Mouse (Mus musculus): Measurements from ENCODE around the gene Retsat. TPM values are rescaled to one million over a fixed set of nuclear protein-coding genes. Genes with fewer than 3 reads are reported as not detected.
A peak's percentile ranks its signal among the peaks of the same experiment; 100 is the strongest.

Gene Retsat
- polyA plus RNA-seq, 1 experiment from 2014 or later: 6.3 TPM

GRCm38 (mm10) chr6:72623661-72624402, 25.6 kb downstream of the Retsat start:
- H3K4me3 ChIP-seq (ENCODE audit: low read depth, low read length): no peak overlapping the region
- H3K27me3 ChIP-seq (ENCODE audit: control insufficient read depth, insufficient read depth, low read length): no peaks in the 10 kb centered on the region
- no peak overlapping the region for H3K4me2 ChIP-seq (ENCODE audit: low read depth, low read length, severe bottlenecking)
- DNase-seq (ENCODE audit: low spot score): no peak
- no peak overlapping the region for H3K27ac ChIP-seq (ENCODE audit: low read depth, low read length)
- H3K36me3 ChIP-seq (ENCODE audit: control insufficient read depth, insufficient read depth, low read length): no peaks in the 10 kb centered on the region; the same call in 1 of the 2 replicates
- no peaks in the 10 kb centered on the region for H3K4me1 ChIP-seq (replicated peaks; ENCODE audit: control insufficient read depth, insufficient read depth, low read length)
- no peaks in the 10 kb centered on the region for H3K9me3 ChIP-seq (ENCODE audit: control insufficient read depth, low read length)
- ATAC-seq (replicated peaks; ENCODE audit: low FRiP score): no peak
- H3K9ac ChIP-seq (ENCODE audit: low read length): no peak overlapping the region
- 90% methylated on average over 8 of the region's 8 CpGs for WGBS

- no peaks in the 10 kb centered on the region for H3K9me3 ChIP-seq (ENCODE audit: control insufficient read depth, low read length)
- 91% methylated on average over 7 of the region's 7 CpGs for WGBS
- H3K4me1 ChIP-seq (replicated peaks; ENCODE audit: control insufficient read depth, insufficient read depth, low read length): no peaks in the 10 kb centered on the region
- H3K9ac ChIP-seq (ENCODE audit: low read length): no peak overlapping the region
- no peak overlapping the region for H3K4me2 ChIP-seq (ENCODE audit: low read depth, low read length, severe bottlenecking)
- DNase-seq (ENCODE audit: low spot score) (no peak), ATAC-seq (replicated peaks; ENCODE audit: low FRiP score) (no peak)
- no peaks in the 10 kb centered on the region; the same call in 1 of the 2 replicates for H3K36me3 ChIP-seq (ENCODE audit: control insufficient read depth, insufficient read depth, low read length)
- H3K27ac ChIP-seq (ENCODE audit: low read depth, low read length): no peak overlapping the region
- no peak overlapping the region for H3K4me3 ChIP-seq (ENCODE audit: low read depth, low read length)
- no peaks in the 10 kb centered on the region for H3K27me3 ChIP-seq (ENCODE audit: control insufficient read depth, insufficient read depth, low read length)
These were observed 28.1 kb downstream of the Retsat start for GRCm38 (mm10) chr6:72626391-72626790.

DNA sequence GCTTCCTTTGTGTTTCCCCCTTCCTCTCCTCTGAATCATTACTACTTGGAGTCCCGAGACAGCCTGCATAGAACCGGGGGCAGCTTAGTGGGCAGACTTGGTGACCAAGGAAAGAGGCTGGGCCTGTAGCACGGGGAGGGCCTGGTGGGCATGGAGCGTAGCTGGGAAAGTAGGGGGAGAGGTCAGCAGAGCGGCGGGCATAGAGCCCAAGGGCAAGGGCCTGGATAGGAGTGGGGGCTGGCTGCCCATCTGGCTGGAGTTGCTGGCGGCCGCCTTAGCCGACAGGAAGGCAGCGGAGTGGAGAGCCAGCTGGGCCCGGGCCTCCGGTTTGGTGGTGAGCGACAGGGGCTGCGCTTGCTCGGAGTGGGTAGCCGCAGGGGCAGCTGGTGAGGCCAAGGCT, 29.0 kb downstream of the Retsat start:
- no peaks in the 10 kb centered on the region; the same call in 1 of the 2 replicates for H3K36me3 ChIP-seq (ENCODE audit: control insufficient read depth, insufficient read depth, low read length)
- no peaks in the 10 kb centered on the region for H3K4me1 ChIP-seq (replicated peaks; ENCODE audit: control insufficient read depth, insufficient read depth, low read length)
- DNase-seq (ENCODE audit: low spot score) (no peak), ATAC-seq (replicated peaks; ENCODE audit: low FRiP score) (no peak)
- no peaks in the 10 kb centered on the region for H3K9me3 ChIP-seq (ENCODE audit: control insufficient read depth, low read length)
- H3K4me3 ChIP-seq (ENCODE audit: low read depth, low read length): no peak overlapping the region
- WGBS: 93% methylated on average over 16 of the region's 16 CpGs
- no peak overlapping the region for H3K9ac ChIP-seq (ENCODE audit: low read length)
- no peak overlapping the region for H3K27ac ChIP-seq (ENCODE audit: low read depth, low read length)
- H3K4me2 ChIP-seq (ENCODE audit: low read depth, low read length, severe bottlenecking): no peak overlapping the region
- H3K27me3 ChIP-seq (ENCODE audit: control insufficient read depth, insufficient read depth, low read length): no peaks in the 10 kb centered on the region

- Histone ChIP-seq H3K27me3 (ENCODE audit: control insufficient read depth, insufficient read depth, low read length) (no peaks in the 10 kb centered on the region), H3K4me3 (ENCODE audit: low read depth, low read length) (no peak overlapping the region), H3K9ac (ENCODE audit: low read length) (no peak overlapping the region), H3K36me3 (ENCODE audit: control insufficient read depth, insufficient read depth, low read length) (no peaks in the 10 kb centered on the region; the same call in 1 of the 2 replicates), H3K9me3 (ENCODE audit: control insufficient read depth, low read length) (no peaks in the 10 kb centered on the region), H3K4me2 (ENCODE audit: low read depth, low read length, severe bottlenecking) (no peak overlapping the region), H3K4me1 (replicated peaks; ENCODE audit: control insufficient read depth, insufficient read depth, low read length) (no peaks in the 10 kb centered on the region), H3K27ac (ENCODE audit: low read depth, low read length) (no peak overlapping the region)
- DNase-seq (ENCODE audit: low spot score) (no peak), ATAC-seq (replicated peaks; ENCODE audit: low FRiP score) (no peak)
- WGBS: 81% methylated on average over 2 of the region's 2 CpGs
These were observed 32.1 kb downstream of the Retsat start for GRCm38 (mm10) chr6:72630370-72630769.

DNA sequence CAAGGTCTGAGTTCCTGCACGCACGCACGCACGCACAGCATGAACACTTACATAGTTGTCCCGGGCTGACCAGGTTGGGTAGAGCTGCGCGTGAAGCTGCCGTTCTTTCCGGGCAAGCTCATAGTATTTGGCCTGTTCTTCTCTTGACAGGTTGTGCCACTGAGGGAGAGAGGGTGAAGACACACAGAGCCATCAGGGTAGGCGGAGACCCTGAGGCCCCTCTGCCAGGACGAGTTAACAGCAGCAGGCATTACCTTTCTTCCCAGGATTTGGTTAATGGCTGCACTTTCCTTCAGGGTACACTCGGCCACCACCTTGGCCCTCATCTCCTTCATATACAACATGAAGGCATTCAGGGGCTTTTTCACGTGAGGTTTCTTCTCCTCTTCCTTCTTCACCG, 32.7 kb downstream of the Retsat start:
- no peak overlapping the region for H3K4me2 ChIP-seq (ENCODE audit: low read depth, low read length, severe bottlenecking)
- H3K9me3 ChIP-seq (ENCODE audit: control insufficient read depth, low read length): no peaks in the 10 kb centered on the region
- no peak overlapping the region for H3K27ac ChIP-seq (ENCODE audit: low read depth, low read length)
- H3K4me3 ChIP-seq (ENCODE audit: low read depth, low read length): no peak overlapping the region
- no peak for ATAC-seq (replicated peaks; ENCODE audit: low FRiP score)
- no peak for DNase-seq (ENCODE audit: low spot score)
- 94% methylated on average over 14 of the region's 14 CpGs for WGBS
- no peaks in the 10 kb centered on the region for H3K4me1 ChIP-seq (replicated peaks; ENCODE audit: control insufficient read depth, insufficient read depth, low read length)
- no peaks in the 10 kb centered on the region for H3K27me3 ChIP-seq (ENCODE audit: control insufficient read depth, insufficient read depth, low read length)
- no peak overlapping the region for H3K9ac ChIP-seq (ENCODE audit: low read length)
- no peaks in the 10 kb centered on the region; the same call in 1 of the 2 replicates for H3K36me3 ChIP-seq (ENCODE audit: control insufficient read depth, insufficient read depth, low read length)

GRCm38 (mm10) chr6:72631700-72632099, 33.4 kb downstream of the Retsat start:
- H3K27ac ChIP-seq (ENCODE audit: low read depth, low read length): no peak overlapping the region
- no peaks in the 10 kb centered on the region for H3K9me3 ChIP-seq (ENCODE audit: control insufficient read depth, low read length)
- H3K9ac ChIP-seq (ENCODE audit: low read length): no peak overlapping the region
- H3K4me1 ChIP-seq (replicated peaks; ENCODE audit: control insufficient read depth, insufficient read depth, low read length): no peaks in the 10 kb centered on the region
- no peak overlapping the region for H3K4me2 ChIP-seq (ENCODE audit: low read depth, low read length, severe bottlenecking)
- ATAC-seq (replicated peaks; ENCODE audit: low FRiP score) (no peak), DNase-seq (ENCODE audit: low spot score) (no peak)
- 88% methylated on average over 6 of the region's 6 CpGs for WGBS
- no peak overlapping the region for H3K4me3 ChIP-seq (ENCODE audit: low read depth, low read length)
- H3K27me3 ChIP-seq (ENCODE audit: control insufficient read depth, insufficient read depth, low read length): no peaks in the 10 kb centered on the region
- no peaks in the 10 kb centered on the region; the same call in 1 of the 2 replicates for H3K36me3 ChIP-seq (ENCODE audit: control insufficient read depth, insufficient read depth, low read length)

GRCm38 (mm10) chr6:72634311-72634710, 36.0 kb downstream of the Retsat start:
- 88% methylated on average over 10 of the region's 10 CpGs for WGBS
- Histone ChIP-seq H3K9ac (ENCODE audit: low read length) (no peak overlapping the region), H3K9me3 (ENCODE audit: control insufficient read depth, low read length) (no peaks in the 10 kb centered on the region), H3K4me2 (ENCODE audit: low read depth, low read length, severe bottlenecking) (no peak overlapping the region), H3K27ac (ENCODE audit: low read depth, low read length) (no peak overlapping the region), H3K27me3 (ENCODE audit: control insufficient read depth, insufficient read depth, low read length) (no peaks in the 10 kb centered on the region), H3K4me3 (ENCODE audit: low read depth, low read length) (no peak overlapping the region), H3K4me1 (replicated peaks; ENCODE audit: control insufficient read depth, insufficient read depth, low read length) (no peaks in the 10 kb centered on the region), H3K36me3 (ENCODE audit: control insufficient read depth, insufficient read depth, low read length) (no peaks in the 10 kb centered on the region; the same call in 1 of the 2 replicates)
- ATAC-seq (replicated peaks; ENCODE audit: low FRiP score): no peak
- DNase-seq (ENCODE audit: low spot score): no peak

DNA sequence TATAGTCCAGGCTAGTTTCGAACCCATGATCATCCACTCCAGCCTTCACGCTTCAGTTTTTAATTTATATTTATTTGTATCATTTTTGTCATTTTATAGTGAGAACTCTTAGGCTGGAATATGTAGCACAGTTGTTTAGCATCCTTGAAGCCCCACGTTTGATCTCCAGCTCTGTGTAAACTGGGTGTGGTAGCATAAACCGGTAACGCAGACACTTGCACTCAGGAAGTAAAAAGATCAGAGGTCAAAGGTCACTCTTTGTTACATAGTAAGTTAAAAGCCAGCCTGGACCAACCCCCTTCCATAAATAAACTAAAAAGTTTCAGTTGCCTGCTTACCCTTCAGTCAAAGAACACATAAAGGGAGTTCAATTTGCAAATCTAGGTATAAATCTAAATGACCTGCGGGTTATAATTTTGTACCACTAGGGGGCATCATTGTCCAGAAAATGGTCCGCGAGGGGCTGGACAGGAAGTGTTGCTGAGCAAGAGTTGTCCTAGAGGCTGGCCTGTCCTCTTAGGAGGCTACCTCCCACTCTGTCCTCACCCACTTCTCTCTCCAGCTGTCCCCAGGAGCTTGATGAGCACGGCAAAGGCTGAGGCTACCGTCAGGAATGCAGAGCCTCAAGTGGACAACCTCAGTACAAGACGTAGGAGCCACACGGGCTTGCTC, 37.6 kb downstream of the Retsat start:
- no peaks in the 10 kb centered on the region for H3K9me3 ChIP-seq (ENCODE audit: control insufficient read depth, low read length)
- H3K4me3 ChIP-seq (ENCODE audit: low read depth, low read length): no peak overlapping the region
- H3K36me3 ChIP-seq (ENCODE audit: control insufficient read depth, insufficient read depth, low read length): no peaks in the 10 kb centered on the region
- no peaks in the 10 kb centered on the region for H3K27me3 ChIP-seq (ENCODE audit: control insufficient read depth, insufficient read depth, low read length)
- H3K9ac ChIP-seq (ENCODE audit: low read length): no peak overlapping the region
- DNase-seq (ENCODE audit: low spot score) (peak; percentile 76), ATAC-seq (replicated peaks; ENCODE audit: low FRiP score) (peak; percentile 74)
- no peak overlapping the region for H3K27ac ChIP-seq (ENCODE audit: low read depth, low read length)
- H3K4me2 ChIP-seq (ENCODE audit: low read depth, low read length, severe bottlenecking): no peak overlapping the region
- H3K4me1 ChIP-seq (replicated peaks; ENCODE audit: control insufficient read depth, insufficient read depth, low read length): no peaks in the 10 kb centered on the region
- 55% methylated on average over 12 of the region's 12 CpGs for WGBS
